Mouse (Mus musculus): ENCODE measurements around the gene Gm47959.

Gene Gm47959

GRCm38 (mm10) chr1:83032508-83032907 is 32.2 kb downstream of the Gm47959 start:
- DNase-seq (ENCODE audit: low spot score) = no peak

- no peak for DNase-seq (ENCODE audit: low spot score)
Measured at GRCm38 (mm10) chr1:83034509-83034908, 34.2 kb downstream of the Gm47959 start.

GRCm38 (mm10) chr1:83036892-83037667 is 36.7 kb downstream of the Gm47959 start:
- no peak for DNase-seq (ENCODE audit: low spot score)

- DNase-seq (ENCODE audit: low spot score) = peak; percentile 68
Measured at GRCm38 (mm10) chr1:83038109-83038672, 37.8 kb downstream of the Gm47959 start, which contains the start of gene Slc19a3. TSS of gene Slc19a3 (minus strand) at chr1:83038448.

- no peak for DNase-seq (ENCODE audit: low spot score)
Measured at GRCm38 (mm10) chr1:83039080-83039479, 38.7 kb downstream of the Gm47959 start.

- DNase-seq (ENCODE audit: low spot score) = no peak
Measured at GRCm38 (mm10) chr1:83042380-83042779, 42.0 kb downstream of the Gm47959 start, which contains the start of gene Krtap28-10. TSS of gene Krtap28-10 (minus strand) at chr1:83042480.

- no peak for DNase-seq (ENCODE audit: low spot score)
Measured at GRCm38 (mm10) chr1:83044882-83045427, 44.6 kb downstream of the Gm47959 start, which contains the start of gene Gm47969. TSS of gene Gm47969 (plus strand) at chr1:83044932.
